Mouse (Mus musculus) regulatory T cell (primary cell): ENCODE data around the gene Lrrc23.
"Not testable (repeated sequence)": the region's sequence is repeated elsewhere in the genome, so short reads cannot be mapped to it uniquely, and the experiment has no call there.

Experiments used
- in situ Hi-C: fragments of 300-600 bp; cut with MboI, MseI; formaldehyde crosslinking; loops from one replicate; pipeline ENCODE4 v1.15.1; 2025; ENCODE audit warnings: high pct_unique_total_duplicates

Gene Lrrc23

DNA sequence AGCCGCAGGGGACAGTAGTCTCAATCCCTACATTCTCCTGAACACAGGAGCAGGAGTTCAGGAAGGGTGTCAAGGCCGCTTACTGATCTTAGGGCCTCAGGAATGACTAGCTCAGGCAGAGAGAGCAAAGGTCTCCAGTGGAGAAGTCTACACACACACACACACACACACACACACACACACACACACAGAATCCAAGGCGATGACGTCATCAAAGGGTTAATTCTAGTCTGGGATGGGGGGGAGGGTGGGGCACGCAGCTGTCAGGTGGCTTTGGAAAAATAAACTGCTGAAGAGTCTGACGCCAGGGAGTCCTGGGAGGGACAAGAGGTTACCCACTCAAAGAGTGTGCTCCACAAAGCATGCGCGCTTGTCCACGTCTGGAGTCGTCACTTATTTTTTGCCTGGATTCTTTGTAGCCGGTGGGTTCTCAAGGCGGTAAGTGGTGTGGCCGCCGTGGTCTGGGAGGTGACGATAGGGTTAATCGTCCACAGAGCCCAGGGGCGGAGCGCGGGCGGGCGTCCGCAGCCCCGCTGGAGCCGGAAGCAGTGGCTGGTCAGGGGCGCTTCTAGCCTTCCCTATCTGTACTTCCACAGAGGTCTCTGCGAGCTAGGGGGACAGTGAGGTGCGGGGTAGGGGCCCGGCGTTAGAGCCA is 29.0 kb upstream of the Lrrc23 start, which contains the start of gene Spsb2:
Gene Spsb2 (plus strand): TSS at position 304 of the 655 bp plus-strand sequence.
- in situ Hi-C loops: loop anchor here (5.0 kb wide), 1 partner anchor 96 kb away; the partner anchor contains the start of genes Emg1 and Phb2

DNA sequence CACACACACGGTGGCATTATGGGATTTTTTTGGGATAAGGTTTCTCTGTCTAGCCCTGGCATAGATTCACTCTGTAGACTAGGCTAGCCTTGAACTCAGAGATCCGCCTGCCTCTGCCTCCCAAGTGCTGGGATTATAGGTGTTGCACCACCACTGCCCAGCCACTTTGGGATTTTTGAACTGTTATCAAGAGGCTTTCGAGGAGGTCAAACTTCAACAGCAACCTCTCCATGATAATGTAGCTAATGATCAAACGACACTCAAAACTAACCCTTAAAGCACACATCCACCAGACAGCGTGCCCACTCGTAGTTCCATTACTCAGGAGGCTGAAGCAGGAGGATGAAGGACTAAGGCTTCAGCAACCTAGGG is 28.4 kb upstream of the Lrrc23 start:
- in situ Hi-C loops: loop anchor here (5.0 kb wide), 1 partner anchor 96 kb away; the partner anchor contains the start of genes Emg1 and Phb2

DNA sequence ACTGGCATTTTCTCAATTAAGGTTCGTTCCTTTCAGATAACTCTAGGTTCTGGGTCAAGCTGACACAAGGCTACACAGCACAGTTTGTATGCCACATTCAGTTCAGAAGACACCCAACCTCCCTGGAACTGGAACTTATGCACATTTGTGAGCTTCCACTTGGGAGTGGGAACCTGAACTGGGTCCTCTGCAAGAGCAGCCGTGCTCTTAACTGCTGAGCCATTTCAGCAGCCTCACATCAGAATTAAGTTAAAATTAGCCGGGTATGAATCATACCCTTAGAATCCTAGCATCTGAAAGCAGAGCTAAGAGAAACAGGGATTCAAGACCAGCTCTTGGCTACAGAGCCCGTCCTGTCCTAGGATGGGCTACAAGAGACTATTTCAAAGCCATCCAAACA is 27.8 kb upstream of the Lrrc23 start:
- in situ Hi-C loops: loop anchor here (5.0 kb wide), 1 partner anchor 95 kb away; the partner anchor contains the start of genes Emg1 and Phb2

DNA sequence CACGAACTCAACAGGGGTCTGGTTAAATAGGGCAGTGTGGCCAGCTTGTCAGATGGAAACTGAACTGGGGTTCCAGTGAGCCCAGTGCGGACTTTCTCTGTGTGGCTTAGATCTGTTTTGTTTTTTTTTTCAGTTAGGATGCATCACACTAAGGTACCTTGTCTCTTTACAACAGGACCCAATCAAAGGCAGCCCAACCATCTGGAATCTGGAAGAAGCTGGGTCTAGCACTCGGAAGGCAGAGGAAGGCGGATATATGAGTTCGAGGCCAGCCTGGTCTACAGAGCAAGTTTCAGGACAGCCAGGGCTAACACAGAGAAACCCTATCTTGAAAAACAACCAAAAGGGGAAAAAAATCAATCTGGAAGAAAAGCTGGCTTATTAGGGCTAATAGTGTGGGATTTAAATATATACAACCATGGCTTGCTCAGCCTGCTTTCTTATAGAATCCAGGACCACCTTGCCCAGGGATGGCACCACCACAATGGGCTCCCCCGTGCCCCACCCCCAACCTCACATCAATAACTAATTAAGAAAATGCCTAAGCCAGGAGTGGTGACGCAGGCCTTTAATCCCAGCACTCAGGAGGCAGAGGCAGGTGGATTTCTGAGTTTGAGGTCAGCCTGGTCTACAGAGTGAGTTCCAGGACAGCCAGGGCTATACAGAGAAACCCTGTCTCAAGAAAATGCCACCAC is 27.1 kb upstream of the Lrrc23 start:
- in situ Hi-C loops: loop anchor here (5.0 kb wide), 1 partner anchor 94 kb away; the partner anchor contains the start of genes Emg1 and Phb2

DNA sequence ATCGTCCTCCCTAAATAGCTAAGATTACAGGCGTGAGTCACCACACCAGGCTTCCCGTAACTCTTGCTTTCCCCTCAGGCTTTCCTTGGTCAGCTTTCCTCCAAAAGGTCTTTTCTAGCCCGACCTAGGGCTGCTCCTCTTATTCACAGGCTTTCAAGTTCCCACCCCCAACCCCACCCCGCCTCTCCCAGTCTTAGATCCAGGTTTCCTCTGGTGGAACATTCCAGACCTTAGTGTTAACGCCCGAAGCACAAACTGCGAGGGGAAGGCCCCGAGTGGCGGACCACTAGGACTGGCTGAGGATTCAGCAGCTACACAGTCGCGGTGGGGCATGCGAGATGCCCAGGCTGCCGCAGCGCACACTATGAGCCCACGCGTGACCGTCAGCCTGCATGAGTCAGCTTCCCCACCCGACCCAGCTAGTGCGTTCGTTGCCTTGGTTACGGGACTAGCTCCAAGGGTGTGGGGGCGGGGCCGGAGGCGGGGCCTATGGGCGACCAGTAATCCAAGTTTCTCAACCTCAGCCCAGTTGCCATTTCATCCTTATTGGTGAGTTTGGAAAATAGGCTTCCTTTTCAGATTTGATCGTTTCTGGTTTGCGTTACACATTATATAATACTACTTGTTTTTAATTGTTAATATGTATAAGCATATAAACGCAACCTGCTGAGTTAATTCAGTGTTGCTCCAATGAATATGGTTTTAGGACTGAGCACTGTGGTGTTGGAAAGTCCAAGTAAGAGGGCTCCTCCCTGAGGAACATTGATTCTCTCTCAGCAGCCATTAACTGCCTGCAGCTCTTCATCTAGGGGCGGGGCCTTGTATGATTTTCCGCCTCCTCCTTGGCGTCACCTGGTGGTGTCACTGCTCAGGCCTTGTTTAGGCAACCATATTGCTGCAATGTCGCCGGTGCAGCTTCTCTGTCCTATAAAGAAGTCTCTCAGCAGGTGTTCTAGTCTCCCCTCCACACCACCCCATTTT is 26.1 kb upstream of the Lrrc23 start:
- in situ Hi-C loops: loop anchor here (5.0 kb wide), 1 partner anchor 93 kb away; the partner anchor contains the start of genes Emg1 and Phb2

DNA sequence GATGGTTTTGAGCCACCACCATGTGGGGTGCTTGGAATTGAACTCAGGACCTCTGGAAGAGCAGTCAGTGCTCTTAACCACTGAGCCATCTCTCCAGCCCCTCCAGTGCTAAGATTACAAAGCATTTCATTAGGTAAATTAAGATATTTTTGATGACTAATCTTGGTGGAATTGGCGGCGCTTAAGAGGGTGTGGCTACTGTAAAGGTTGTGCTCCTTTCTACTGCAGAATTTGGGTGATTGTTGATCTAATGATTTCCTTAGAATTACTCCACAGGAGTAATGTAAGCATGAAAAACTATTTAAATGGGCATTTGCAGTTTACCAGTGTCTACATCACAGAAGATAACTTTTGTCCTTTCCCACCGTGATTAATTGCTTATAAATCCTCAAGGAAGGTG is 24.8 kb upstream of the Lrrc23 start:
- in situ Hi-C loops: no loop called here

DNA sequence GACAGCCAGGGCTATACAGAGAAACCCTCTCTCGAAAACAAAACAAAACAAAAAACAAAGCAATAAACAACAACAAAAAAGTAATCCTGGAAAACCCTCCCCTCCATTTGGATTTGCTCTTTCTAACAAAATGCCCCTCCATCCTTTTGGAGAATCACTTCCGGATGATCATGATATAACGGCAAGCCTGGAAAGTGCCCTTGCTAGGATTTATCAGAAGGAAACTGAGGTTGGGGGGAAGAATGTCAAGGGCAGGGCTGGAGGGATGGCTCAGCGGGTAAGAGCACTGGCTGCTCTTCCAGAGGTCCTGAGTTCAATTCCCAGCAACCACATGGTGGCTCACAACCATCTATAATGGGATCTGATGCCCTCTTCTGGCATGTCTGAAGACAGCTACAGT is 24.2 kb upstream of the Lrrc23 start:
- in situ Hi-C loops: not testable (repeated sequence)

DNA sequence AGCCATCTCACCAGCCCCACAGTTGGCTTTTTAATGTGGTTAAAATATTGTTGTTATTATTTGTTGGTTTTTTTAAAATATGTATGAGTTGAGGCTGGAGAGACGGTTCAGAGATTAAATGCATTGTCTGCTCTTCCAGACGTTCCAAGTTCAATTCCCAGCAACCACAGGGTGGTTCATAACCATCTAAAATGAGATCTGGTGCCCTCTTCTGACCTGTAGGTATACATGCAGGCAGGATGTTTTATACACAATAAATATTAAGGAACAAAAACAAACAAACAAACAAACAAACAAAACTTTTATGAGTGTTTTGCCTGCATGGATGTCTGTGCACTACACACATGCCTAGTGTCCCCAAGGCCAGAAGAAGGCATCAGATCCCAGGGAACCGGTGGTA is 23.5 kb upstream of the Lrrc23 start:
- in situ Hi-C loops: no loop called here

DNA sequence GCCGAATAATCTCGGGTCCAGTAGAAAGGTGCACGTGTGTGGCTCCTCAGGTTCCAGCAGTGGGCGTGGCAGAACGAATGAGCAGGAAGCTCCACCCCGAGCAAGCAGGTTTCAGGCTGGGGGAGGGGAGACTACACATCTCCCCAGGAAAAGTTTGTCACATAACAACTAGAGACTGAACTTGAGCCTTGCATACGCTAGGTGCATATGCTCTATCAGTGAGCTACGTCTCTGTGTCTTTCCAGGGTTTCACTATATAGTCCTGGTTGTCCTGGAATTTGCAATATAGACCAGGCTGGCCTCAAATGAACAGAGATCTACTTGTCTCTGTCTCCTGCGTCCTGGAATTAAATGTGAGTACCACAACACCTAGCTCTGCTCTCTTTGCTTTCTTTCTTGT is 22.9 kb upstream of the Lrrc23 start:
- in situ Hi-C loops: not testable (repeated sequence)

DNA sequence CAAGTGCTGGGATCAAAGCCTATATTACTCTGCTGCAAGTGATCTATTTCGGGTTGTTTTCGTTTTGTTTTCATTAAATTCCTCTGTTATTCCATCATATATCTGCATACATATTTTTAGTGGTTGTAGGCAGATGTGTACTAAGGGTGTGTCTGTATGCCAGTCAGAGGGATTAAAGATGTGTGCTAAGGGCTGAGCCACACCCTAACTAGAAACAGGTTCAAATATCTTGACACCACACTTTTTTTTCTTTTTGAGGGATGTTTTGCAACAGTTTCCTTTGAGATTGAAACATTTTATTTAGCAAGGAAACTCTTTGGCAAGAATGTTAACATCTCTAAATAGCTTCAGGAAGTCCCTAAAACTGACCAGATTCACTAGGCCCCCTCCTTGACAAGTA is 16.7 kb upstream of the Lrrc23 start:
- in situ Hi-C loops: no loop called here

DNA sequence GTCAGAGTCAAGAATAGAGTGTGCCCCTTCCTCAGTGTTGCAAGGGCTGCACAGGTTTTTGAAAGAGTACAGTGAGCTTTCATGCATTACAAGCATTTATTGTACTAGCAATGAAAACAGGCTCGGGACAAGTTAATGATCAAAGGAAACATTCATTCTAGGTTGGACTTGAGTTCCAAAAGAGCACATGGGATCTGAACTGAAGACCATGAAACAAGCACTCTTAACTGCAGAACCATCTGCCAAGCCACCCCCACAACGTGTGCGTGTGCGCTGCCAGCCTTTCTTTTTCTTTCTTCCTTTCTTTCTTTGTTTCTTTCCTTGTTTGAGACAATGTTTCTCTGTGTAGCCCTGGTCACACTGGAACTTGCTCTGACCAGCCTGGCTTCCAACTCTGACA is 16.3 kb upstream of the Lrrc23 start:
- in situ Hi-C loops: no loop called here

DNA sequence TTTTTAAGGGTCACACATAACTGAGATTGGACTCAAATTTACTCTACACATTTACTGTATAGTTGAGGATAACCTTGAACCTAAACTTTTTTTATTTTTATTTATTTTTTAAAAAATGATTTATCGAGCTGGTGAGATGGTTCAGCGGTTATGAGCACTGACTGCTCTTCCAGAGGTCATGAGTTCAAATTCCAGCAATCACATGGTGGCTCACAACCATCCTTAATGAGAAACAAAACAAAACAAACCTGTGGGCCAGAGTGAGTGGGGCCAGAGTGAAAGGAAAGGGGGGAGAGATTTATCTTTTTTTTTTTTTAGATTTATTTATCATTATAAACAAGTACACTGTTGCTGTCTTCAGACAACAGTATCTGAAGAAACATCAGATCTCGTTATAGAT is 12.4 kb upstream of the Lrrc23 start:
- in situ Hi-C loops: no loop called here

DNA sequence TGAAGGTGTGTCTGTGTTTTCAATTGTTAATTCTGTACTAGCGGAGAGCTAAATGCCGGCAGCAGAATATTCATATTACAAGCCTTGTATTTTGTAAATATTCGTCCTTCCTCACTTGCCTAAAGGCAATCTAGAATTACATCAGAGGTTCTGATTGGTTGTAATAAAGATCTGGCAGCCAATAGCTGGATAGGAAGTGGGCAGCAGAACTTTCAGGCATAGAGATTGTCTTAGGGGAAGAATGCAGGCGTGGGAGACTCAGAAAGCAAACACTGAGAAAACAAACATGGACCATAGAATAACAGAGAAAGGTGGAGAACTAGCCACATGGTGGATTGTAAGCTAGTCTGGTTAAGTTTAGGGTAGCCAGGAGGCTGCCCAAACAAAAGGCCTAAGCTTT is 10.6 kb upstream of the Lrrc23 start:
- in situ Hi-C loops: no loop called here

DNA sequence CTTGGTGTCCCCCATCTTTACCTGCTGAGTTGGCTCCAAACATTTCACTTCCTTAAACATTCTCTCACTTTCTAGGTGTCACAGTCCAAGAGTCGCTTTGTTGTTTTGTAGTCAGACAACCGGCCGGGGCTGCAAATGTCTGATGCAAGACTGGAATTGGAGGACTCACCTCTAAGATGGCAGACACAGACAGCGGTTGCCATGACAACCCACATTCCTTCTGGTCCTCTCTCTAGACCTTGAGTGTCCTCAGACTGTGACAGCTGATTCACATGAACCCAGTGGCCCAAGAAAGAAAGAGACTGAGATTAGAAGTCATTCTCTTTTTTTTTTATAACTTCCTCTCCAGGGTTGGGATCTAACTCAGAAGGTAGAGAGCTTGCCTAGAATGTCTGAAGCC is 10.0 kb upstream of the Lrrc23 start:
- in situ Hi-C loops: no loop called here

DNA sequence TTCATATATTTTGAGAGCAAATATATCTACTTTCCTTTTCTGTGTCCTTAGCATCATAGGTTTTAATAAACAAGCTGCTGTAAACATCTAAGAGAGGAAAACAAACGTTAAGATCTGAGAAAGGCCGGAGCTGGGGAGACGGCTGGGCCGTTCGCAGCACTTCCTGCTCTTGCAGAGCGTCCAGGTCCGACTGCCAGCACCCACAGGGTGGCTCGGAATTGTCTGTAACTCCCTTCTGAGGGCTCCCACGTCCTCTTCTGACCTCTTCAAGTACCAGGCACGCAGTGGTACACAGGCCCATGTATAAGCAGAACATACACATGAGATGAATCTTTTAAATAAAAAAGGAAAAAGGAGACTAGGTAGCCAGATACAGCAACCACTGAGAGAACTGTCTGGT is 8.2 kb upstream of the Lrrc23 start:
- in situ Hi-C loops: no loop called here

DNA sequence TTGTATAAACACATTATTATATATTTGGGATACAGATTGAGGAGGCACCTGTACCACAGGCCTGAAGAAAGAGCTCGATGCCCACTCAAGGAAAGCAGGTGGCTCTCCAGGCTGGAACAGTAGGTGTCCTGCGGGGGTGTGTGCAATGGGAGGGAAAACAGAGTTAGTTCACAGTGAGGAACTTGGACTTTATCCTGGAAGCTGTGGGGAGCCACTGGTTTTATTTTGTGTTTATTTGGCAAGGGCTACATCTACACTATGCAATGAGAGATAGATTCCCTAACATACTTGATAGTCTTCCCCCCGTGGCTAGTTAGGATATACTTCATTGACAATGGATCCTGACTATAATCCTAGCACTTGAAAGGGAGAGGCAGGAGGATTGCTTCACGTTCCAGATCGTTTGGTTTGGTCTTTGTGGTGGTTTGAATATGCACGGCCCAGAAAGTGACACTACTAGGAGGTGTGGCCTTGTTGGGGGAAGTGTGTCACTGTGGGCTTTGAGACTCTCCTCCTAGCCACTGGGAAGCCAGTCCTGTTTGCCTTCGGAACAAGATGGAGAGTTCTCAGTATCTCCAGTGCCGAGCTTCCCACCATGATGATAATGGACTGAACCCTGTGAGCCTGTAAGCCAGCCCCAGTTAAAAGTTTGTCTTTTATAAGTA is 7.4 kb upstream of the Lrrc23 start:
- in situ Hi-C loops: no loop called here

DNA sequence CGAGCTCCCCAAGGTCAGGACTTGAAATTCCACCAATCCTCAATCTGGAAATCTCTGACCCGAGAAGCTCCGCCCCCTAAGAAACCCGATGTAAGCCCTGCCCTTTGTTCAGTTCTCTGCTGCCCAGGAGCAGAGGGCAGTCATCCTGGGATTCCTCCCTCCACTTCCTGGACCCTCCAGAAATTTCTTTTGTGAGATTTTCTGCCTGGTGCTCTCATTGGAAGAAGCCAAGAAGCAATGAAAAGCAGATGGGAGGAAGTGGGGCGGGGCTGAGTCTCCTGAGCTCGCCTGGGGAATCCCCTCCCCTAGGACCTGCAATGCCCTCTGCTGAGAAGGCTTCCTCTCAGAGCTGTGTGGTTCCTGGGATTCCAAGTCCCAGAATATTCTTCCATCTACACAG is 2.9 kb upstream of the Lrrc23 start:
- in situ Hi-C loops: no loop called here

DNA sequence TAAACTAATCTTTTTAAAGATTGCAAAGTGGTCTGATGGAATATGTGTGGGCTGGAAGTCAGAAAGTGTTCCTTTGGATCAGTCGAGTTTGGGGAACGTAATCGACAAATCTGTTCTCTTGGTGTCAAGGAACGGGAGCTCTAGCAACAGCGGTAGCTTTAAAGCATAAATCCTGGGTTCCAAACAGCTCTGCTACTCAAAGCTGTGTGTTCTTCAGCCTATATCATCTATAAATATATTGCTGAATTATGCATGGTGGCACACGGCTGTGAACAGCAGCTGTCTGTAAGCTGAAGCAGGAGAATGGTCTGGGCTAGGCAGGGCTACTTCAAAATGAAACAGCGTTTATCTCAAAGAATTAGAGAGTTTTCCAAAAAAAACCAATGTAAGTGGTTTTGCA is 1.4 kb upstream of the Lrrc23 start:
- in situ Hi-C loops: no loop called here

DNA sequence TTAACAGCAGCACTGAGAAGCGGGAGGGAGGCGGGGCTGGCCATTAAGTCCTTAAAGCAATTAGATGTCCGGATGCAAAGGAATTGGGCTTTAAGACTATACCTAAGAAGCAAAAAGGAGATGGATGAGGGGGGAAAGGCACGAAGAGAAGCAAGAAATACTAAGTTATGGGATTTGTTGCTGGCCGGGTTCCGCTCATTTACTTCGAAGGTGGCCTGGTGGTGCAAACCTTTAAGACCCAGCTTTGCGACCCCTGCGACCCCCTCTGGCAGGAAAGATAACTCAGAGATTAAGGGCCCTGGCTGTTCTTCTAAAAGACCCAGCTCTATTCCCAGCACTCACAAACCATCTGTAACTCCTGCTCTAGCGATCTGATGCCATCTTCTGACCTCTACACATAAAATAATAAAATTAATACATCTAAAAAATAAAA is 473 bp upstream of the Lrrc23 start:
- in situ Hi-C loops: no loop called here

DNA sequence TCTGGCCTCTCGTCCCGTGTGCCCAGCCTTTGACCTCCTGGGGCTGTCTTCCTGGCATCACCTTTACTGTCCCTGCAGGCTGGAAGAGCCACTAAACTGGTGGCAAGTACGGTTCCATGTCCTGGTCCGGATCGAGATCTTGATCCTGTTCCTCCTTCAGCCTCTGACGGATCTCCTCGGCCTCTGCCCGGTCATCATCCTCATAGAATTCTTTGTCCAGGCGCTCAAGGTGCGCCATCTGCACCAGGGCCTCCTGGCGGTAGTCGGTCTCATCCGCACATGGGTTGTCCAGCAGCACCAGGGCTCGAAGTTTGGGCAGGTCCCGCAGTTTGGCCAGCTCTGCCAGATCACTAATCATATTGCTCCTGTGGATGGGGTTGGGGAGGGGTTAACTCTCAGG is 9.0 kb downstream of the Lrrc23 start:
- in situ Hi-C loops: no loop called here

DNA sequence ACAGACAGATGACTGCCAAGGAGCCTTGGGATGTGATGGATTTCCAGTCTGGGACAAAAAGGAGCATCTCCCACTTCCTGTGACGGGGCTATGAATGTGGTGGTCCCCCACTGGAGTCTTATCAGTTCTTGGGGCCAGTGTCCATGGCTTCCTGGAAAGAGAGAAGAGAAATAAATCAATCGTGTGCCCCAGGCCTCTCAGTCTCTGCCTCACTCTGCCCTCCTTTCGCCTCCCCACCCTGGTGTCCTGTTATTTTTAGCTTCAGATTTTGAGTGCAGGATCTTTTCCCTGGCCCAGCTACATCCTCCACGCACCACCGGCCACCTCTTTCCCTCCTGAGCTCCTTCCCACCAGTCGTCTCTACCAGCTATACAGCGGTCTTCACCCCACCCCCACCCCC is 9.5 kb downstream of the Lrrc23 start:
- in situ Hi-C loops: no loop called here
